Mouse (Mus musculus) right cerebral cortex, postnatal 4 days (tissue): ENCODE results near the gene Bcl11a.

ENCODE experiments used
- DNase-seq: peaks from one replicate; pipeline ENCODE4 v3.0.0-alpha.2; 2022

Gene Bcl11a

DNA sequence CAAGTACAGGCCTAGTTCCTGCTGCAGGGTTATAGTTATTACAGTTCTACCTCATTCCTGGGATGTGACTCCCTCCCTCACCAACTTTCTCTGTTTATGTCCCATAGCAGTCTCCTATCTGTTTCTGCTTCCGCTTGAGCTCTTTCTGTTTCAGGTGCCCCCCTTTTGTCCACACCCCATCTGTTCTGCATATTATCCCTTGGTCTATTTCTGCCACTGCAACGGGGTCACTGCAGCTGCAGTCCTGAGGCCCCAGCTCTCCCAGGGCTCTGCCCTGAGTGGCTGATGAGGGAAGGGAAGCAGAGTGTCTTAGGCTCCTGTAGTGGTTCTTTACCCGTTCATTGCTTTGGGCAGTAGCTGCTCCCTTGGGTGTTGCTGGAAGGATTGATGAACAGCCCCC, 55.6 kb downstream of the Bcl11a start:
- DNase-seq = no peak

DNA sequence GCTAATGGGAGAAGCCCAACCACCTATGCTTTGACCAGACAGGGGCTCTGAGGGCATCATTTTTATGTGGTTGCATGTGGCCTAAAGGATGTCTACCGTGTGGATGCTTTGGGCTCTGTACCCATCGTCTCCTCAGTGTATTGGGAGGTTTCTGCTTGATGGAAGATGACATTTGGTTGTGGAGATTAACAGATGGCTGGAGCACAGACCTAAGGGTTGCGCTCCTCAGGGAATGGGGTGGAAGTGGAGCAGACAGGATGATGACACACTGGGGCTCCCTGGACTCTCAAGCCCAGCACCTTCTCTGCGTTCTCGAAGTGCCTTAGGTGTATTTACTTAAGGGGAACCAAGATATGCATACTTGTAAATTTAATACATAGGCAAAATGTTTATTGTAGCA, 56.1 kb downstream of the Bcl11a start:
- no peak for DNase-seq

DNA sequence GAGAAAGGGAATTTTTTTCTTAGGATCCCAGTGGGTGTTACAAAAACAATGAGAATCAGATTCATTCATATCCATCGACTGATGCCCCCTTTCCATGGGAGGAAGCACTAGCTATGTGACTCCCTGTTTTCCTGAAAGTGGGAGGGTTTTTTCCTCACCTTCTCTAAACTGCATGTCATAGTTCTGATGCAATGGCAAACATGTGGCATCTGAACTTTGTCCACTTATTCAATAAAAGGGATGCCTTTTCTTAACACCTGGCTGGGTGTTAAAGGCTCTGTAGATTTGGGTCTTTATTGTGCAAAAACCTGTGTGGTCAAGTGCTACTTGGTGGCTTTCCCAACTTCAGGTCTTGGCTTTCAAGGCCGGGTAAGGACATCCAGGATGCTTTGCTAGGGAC, 57.4 kb downstream of the Bcl11a start:
- no peak for DNase-seq

DNA sequence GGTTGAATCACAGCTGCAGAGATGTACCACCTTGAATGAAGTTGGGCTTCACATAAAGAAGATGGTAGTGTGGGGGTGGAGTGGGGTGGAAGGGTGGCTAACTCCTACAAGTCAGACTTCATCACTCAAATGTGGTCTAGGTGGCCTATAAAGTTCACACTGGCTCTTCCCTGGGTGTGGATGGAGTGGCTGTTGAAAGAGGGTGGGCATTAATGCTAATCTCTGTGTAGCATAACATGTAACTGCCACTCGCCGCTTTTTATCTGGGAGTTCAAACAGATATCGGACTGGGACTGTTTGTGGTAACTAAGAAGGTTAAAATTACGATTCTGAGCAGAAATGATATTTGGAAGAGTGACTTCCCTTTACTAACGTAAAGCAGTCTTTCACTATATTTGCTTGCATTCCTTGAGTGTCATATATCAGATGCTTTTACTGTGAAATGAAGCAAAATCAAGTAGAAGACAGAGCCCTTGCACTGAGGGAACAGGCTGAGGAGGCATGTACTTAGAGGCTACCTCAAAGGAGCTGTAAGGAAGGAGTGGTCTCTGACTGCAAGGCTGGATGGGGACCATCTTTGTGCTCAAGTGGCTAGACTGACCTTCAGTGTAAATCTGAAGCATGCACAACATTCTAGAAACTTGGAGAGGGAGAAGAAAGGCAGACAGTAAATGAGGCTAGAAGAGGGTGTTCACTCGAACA, 58.4 kb downstream of the Bcl11a start:
- DNase-seq = no peak

DNA sequence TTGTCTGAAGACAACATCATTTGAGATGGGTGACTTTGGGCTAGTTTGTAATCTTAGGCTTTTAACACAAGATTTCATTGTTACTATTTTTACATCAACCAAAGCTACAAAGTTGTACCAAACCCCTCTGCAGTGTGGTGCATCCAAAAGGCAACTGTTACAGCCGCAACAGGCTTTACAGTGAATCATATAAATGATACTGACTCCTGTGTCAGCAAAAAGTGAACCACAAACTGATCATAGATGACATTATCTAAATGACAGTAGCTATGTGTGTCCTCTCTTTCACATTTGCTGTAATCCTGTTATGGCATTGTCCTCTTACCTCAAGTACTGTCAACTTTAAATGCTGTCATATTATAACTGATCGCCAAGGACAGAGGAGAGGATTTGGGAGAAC, 60.0 kb downstream of the Bcl11a start:
- DNase-seq = no peak

DNA sequence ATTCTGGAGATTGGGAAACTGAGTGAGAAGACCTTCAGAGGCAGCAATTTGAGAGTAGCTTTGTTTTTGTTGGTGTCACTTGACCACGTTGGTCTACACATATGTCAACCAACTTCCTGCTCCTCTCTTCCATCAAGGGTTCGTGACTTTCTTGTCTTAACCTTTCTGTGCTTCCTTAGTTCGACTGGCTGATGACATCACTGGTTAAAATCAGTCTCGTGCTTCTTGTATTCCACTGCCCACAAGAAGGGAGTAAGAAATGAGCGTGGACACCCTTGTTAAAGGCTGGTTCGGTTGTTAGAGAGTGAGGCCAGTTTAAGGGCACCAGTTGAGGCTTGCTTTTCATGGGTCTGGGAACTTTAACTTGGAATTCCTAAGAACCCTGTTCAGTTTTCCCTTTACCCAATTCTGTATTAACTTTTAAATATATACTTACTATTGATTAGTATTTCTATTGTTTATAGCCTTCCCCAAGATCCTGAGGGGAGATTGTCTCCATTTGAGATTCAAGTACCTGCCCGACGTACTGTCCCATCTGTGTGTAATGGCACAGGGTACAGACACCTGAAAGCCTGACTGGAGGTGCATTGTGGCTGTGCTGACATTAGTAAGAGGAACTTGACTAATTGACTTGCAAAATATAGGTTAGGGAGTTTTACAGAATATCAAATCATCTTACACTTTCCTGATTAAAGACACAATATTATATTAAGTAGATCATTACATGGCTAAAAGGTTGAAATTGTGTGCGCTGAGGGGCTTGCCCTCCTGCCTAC, 60.9 kb downstream of the Bcl11a start:
- no peak for DNase-seq

DNA sequence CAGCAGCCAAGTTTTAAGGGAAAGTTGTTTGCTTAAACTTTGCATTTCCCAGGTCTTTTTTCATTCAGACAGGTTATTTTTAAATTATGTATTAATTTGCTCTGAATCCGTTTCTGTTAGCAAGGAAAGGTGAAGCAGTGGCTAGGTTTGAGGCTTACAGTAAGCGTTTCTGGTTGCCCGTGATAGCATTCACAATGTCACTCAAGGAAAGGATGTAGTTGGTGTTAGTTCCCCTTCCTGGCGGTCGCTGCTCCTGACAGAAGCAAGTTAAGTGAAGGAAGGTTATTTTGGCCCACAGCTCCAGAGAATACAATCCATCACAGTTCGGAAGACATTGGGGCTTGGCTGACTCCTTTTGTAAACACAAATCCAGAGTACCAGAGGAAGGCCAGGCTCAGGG, 61.6 kb downstream of the Bcl11a start:
- no peak for DNase-seq

DNA sequence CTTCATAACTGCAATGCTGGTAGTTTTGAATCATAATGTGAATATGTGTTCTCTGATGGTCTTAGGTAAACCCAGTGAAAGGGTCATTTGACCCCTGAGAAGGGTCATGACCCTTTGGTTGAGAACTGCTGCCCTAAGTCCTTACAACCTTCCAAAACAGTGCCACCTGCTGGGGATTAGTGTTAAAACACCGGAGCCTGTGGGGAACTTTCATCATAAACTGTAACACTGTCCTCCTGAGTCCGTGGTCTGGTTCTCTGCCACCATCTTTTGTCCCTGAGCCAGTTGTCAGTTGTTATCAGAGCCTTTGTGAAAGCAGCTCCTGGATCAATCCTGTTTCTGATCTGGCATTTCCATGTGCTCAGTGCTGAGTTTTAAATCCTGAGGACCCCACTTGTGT, 62.1 kb downstream of the Bcl11a start:
- no peak for DNase-seq

DNA sequence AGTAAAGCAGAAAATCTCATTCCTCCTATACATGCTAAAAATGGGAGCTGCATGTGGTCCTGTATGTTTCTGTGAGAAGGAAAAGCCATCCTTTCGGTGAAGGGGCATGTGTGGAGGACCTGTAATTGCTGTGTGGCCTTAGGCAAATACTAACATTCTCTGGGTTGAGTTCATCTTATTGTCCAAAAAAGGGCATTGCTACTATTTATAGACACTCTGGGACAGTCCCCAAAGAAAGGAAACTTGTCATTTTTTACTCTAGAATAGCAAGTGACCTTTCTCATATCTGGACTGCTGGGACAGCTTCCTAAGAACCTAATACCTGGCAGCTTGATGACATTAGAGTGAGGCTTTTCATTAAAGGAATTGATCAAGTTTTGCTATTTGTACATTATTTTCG, 63.1 kb downstream of the Bcl11a start:
- DNase-seq = no peak

DNA sequence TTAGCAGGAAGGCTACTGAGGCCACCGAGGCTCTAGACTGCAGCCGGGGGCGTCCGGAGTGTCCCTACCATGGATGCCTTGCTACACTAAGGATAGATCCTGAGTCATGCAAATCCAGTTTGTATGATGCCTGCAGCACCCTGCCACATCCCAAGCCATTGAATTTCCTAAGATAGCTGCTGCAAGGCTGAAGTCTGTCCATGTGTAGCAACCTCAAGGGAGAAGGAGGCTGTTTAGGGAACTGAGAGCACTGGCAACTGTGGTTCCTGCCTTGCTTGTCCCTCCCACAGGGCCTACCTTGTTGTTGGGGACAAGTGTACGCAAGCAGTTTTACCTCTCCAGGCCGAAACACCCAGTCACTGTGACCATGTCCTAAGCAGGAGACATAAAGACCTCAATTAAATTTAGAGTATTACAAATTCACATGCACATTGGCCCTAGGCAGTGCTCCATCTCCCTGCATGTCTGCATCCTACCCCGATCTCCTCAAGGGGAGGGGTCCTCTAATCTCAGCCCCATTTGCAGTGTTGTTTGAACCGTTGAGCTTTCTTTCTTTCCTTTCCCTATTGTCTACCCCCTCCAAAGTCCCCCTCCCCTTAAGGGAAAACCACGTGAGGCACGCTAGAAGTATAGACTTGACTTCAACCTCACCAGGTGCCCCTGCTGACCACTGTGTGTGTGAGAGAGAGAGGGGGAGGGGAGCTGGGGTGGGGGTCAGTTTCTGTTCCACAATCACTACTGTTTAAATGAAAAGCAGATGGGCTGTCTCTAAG, 63.8 kb downstream of the Bcl11a start:
- DNase-seq = no peak

DNA sequence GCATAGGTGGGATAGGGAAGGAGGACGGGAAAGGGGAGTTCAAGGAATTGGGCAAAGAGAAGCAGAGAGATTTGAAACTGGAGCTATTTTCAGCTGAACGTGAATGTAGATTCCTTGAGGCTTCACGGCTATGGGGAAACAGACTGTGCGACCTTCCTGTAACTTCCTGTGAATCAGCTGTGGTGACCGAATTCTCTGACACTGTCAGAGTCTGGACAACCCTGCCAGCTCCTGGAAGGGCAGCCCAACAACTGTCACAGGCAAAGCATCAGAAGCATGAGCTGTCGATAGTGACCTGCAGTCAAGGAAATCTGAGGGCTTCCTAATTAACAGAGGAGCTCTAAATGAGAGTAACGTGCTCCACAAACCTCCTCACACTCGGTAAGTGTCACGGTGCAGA, 64.5 kb downstream of the Bcl11a start:
- DNase-seq = no peak

DNA sequence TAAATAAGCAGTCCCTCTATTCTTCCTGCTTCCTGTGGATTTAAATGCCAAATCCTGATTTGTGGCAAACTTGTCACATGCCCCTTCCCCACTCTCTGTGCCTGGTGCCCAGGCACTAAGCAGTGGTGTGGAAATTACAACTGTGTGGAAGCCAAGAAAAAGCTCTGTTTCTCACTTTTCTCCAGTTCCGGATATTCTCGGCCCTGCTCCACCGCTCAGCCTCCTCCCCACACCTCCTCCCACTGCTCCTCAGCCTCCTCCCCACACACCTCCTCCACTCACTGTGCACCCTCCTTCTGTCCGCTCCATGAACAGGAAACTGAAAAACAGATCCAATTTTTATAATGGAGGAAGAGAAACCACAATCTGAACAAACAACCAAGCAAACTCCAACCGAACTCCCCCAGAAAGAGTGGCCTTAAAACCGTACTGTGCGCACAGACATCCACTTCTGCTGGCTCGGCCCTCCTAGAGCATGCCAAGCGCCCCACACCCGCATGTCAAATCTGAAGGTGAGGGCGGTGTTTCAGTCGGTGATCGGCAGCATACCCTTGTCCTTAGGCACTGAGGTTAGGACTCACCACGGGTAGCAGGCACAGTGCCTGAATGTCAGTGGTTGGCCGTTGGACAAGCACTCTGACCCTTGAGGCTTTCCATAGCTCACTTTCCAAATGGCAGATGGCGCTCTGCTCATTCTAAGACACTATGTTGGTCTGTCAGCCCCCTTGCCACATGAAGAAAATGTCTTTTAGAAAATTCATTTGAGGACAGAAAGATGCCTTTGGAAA, 66.5 kb downstream of the Bcl11a start:
- no peak for DNase-seq

DNA sequence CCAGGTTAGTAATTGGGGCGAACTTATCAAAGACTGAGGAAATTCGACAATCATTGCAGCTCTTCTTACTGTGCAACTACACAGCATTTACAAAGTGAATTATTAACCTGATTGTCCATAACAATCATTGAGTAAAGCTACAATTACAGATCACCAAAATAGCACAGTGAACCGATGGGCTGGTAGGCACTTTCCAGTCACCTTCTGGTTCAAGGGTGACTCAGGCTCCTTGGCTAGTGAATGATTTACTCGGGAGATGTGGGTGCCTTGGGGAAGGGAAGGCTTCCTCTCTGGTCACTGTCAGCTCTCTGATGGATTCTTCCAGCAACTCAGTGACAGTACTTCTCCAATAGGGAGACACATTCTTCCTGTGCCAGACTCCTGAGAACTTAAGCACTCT, 68.2 kb downstream of the Bcl11a start:
- no peak for DNase-seq

DNA sequence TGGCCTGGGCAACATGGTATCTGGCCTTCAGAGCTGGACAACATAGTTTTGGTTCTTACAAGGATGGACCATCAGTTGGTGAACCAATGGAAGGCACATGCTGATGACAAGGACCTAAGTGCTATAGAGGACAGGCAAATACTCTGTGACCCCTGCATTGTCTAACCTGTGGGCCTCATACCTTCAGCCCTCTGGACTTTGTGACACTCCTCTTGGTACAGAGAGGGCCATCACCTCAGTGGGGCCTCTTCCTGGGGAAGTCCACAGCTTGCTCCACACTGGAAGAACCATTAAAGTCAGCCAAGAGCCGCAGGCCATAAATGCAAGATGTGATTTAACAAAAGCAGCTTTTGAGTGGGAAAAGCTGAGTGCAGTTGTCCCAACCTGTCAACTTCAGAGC, 68.6 kb downstream of the Bcl11a start:
- no peak for DNase-seq

DNA sequence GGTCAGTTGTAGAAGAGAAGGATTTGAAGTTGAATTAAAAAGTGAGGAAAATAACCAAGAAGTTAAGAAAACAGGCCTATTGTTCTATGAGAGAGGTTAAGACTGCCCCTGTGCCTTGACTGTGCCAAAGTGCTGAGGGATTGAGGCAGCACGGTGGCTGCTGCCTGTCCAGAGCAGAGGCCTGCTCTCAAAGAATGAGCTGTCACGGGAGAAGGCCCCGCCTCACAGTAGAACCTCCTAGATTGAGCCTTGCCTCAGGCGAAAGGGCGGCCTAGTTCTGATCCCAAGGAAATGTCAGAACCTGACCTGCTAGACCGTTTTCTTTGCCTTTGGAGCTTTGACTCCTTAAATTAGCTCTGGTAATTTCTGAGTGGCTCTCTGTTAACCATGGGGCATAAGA, 69.8 kb downstream of the Bcl11a start:
- DNase-seq = no peak

DNA sequence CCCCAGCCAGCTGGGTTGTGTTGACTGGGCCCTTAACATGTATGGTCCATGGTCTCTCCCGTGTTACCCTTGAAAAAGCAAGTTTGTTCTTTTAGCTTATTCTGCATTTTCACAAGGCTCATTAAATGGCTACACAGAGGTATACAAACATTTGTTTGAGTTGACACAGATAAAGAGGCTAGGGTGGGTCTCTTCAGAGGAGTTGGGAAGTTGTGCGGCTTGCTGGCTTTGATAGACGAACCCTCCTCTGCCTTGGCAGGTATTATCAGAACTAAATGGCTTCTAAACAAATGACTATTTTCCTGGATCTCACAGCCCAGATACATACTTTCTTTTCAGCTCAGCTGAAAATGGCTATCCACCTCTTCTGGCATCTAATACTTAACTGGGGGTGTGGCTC, 70.7 kb downstream of the Bcl11a start:
- DNase-seq = no peak

DNA sequence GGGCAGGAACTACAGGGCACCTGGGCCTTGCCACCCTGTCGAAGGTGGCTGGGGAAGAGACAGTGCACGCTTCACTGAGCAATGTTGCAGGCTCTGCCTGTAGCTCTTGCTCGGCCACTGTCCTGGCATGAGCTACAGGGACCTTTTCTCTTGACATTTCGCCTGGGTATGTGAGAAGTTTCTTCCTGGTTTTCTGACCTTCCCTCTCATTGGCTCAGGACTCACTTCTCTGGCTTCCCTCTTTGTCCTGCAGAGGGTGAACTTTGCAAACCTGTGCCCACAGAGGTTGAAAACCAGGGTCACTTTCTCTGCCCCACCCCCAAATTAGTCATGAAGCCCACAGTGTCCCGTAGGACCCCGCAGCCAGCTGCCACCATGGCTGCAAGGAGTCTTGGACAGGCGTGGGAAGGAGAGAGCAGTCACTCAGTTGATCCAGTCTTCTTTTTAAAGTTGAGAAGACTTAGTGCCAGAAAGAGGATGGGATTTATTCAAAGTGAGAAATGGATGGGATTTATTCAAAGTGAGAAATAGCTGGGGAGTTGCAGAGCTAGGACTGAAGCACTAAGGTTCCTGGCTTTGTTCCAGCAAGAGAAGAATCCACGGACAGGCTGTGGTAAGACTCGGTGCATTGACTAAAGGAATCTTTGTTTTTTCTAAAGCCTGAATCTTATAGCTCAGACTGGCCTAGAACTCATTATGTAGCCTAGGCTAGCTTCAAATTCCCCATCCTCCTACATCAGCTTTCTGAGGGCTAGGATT, 71.8 kb downstream of the Bcl11a start:
- no peak for DNase-seq

DNA sequence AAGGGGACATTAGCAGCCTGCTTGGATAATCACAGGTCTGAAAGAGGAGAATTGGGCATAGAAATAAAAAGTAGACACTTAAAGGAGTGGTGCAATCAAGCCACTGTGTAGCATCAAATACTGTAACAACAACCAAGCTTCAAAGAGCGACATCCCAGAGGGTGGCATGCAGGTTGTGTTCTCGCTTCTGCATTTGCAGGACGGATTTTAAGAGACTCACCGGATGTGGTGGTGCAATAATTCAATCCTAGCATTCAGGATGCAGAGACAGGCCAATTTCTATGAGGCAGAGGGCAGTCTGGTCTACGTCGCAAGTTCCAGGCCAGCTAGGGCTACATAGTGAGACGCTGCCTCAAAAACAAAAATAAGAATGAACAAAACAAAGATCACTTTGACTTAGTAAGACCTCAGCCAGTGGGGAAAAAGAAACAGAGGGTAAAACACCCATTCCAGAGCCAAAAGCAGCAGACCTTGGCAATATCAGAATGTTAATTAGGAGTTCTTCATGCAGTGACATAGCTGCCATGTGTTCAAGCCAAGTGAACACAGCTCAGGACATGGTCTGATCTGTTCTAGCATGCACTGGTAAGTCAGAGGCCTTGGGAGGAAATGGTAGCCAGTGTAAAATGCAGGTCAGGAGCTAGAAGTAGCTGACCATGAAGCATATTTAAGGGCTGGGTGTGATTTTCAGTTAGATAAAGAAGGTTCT, 74.4 kb downstream of the Bcl11a start:
- no peak for DNase-seq

DNA sequence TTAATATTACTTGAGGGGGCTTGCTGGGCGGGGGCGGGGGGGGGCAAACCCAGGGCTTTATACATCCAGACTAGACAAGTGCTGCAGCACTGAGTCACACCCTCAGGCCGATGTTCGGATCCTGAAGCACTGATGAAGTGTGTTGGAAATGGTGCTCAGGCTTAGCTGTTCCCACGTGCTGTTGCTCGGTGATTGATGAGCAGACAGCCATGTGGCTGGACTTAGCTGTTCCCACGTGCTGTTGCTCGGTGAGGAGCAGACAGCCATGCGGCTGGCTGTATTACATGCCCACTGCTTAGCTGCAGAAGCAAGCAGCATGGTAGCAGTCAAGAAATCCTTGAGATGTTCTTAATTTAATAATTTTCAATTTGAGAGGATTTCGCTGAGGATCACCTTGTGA, 75.2 kb downstream of the Bcl11a start:
- no peak for DNase-seq

DNA sequence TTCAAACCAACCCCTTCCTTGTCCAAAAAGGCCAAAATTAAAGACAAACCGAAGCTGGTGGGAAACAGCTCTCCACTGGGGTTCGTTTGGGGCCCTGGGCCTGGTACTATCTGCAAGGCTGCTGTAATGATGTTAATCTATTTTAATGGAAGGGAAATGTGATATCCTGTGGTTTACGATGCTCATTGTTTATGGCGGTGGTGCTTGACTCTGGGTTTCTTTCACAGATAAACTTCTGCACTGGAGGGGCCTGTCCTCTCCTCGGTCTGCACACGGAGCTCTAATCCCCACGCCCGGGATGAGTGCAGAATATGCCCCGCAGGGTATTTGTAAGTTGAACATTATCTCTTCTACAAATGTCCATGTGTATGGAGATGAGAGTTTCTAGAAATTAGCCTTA, 80.2 kb downstream of the Bcl11a start:
- DNase-seq = no peak

DNA sequence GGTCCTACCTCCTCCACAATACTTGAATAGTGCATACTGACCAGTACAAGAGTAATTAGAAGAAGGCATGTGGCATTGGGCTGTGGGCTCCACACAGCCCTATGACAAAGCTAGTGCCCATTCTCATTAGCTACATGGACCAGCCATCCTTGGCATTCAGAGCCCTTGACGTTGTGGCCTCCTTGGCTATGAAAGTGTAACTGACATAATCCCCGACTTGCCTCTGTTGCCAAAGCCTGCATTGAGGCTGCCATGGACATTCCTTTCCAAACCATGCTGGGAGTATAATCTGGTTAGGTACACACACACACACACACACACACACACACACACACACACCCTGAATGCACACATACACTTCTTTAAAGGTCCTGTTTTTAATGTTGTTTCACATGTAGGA, 81.8 kb downstream of the Bcl11a start:
- DNase-seq = no peak

DNA sequence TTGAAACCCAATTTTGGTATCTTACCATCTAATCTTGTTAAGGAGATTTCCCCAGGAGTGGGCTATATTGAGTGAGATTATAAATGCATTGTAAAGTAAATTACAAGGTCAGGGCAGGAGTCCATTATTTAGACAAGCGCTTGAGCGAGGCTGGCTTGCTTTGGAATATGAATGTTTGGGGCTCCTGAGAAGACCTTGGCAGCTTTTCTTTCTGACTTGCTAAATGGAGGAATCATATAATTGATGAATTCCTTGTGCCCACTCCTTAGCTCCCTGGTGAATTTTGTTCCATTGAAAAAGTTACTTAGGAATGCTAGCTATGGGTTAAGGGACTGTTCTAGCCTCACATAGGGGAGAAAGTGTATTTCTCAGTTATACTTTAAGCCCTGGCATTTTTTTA, 83.6 kb downstream of the Bcl11a start:
- DNase-seq = no peak
